Mouse (Mus musculus) midbrain, embryonic 10.5 days (tissue): ENCODE measurements at regions not wholly inside any gene's neighbourhood (a gene's known extent, or its start where the extent isn't known, plus 50 kb on each side); places are given as distances from the start of the nearest gene placed in this dataset.

Experiments
- DNase-seq: peaks from one replicate; pipeline ENCODE4 v3.0.0-alpha.2; 2017; ENCODE audit warnings: low spot score
- H3K27ac ChIP-seq: fragments of 300-500 bp; sonication (generic); replicated peaks from 2 replicates; pipeline ENCODE4 v1.5.1; 2016; ENCODE audit warnings: mild to moderate bottlenecking
- H3K27me3 ChIP-seq: fragments of 300-500 bp; sonication (generic); 2 replicates; pipeline ENCODE4 v1.6.1; 2016; ENCODE audit warnings: low read depth, mild to moderate bottlenecking; ENCODE audit not compliant: poor library complexity, severe bottlenecking
- H3K36me3 ChIP-seq: fragments of 300-500 bp; sonication (generic); 2 replicates; pipeline ENCODE4 v1.6.1; 2016; ENCODE audit warnings: mild to moderate bottlenecking, moderate library complexity
- H3K4me1 ChIP-seq: fragments of 300-500 bp; sonication (generic); 2 replicates; pipeline ENCODE4 v1.6.1; 2016
- H3K4me3 ChIP-seq: fragments of 300-500 bp; sonication (generic); 2 replicates; pipeline ENCODE4 v1.5.1; 2016; ENCODE audit warnings: mild to moderate bottlenecking, moderate library complexity
- H3K9me3 ChIP-seq: fragments of 300-500 bp; sonication (generic); replicated peaks from 2 replicates; pipeline ENCODE4 v1.6.1; 2016; ENCODE audit warnings: mild to moderate bottlenecking
- WGBS: fragments of 180-500 bp; shearing (Covaris S2); methylation state at CpG from one replicate; pipeline ENCODE4 v1.1.7; 2016; 5-methylcytosine and 5-hydroxymethylcytosine counted together

- Histone ChIP-seq H3K4me3 (no peak overlapping the region), H3K27me3 (no peaks in the 10 kb centered on the region)
- WGBS, result 93% methylated on average over 2 of the region's 2 CpGs
These were observed 86.8 kb upstream of the Tsc22d2 start for GRCm38 (mm10) chr3:58327721-58328120.

GRCm38 (mm10) chr3:58330186-58330585 lies 84.3 kb upstream of the Tsc22d2 start:
- H3K27me3 ChIP-seq, result no peaks in the 10 kb centered on the region
- H3K9me3 ChIP-seq, result no peaks in the 10 kb centered on the region
- DNase-seq, result no peak
- 90% methylated on average over 2 of the region's 2 CpGs for WGBS
- no peaks in the 10 kb centered on the region for H3K36me3 ChIP-seq
- H3K4me1 ChIP-seq, result peaks cover 23% of the 10 kb centered on the region
- H3K27ac ChIP-seq, result no peak overlapping the region
- no peak overlapping the region for H3K4me3 ChIP-seq

More at GRCm38 (mm10) chr3:58327721-58328120, 86.8 kb upstream of the Tsc22d2 start:
- DNase-seq, result no peak
- no peaks in the 10 kb centered on the region for H3K9me3 ChIP-seq
- H3K27ac ChIP-seq, result no peak overlapping the region
- no peaks in the 10 kb centered on the region for H3K36me3 ChIP-seq
- H3K4me1 ChIP-seq, result no peaks in the 10 kb centered on the region

- H3K9me3 ChIP-seq, result no peaks in the 10 kb centered on the region
These were observed 80.5 kb upstream of the Tsc22d2 start for GRCm38 (mm10) chr3:58333997-58334396.

GRCm38 (mm10) chr3:58335277-58335676 lies 79.2 kb upstream of the Tsc22d2 start:
- WGBS, result 74% methylated on average over 6 of the region's 6 CpGs
- H3K4me3 ChIP-seq, result no peak overlapping the region
- no peak overlapping the region for H3K27ac ChIP-seq
- no peaks in the 10 kb centered on the region for H3K9me3 ChIP-seq
- no peaks in the 10 kb centered on the region for H3K27me3 ChIP-seq
- DNase-seq, result no peak
- H3K36me3 ChIP-seq, result no peaks in the 10 kb centered on the region
- peaks cover 38% of the 10 kb centered on the region for H3K4me1 ChIP-seq

More at GRCm38 (mm10) chr3:58333997-58334396, 80.5 kb upstream of the Tsc22d2 start:
- WGBS, result 66% methylated on average over 7 of the region's 7 CpGs
- no peak overlapping the region for H3K27ac ChIP-seq
- no peak overlapping the region for H3K4me3 ChIP-seq
- H3K27me3 ChIP-seq, result no peaks in the 10 kb centered on the region
- DNase-seq, result no peak
- peaks cover 38% of the 10 kb centered on the region for H3K4me1 ChIP-seq
- H3K36me3 ChIP-seq, result no peaks in the 10 kb centered on the region

GRCm38 (mm10) chr3:58336135-58336534 lies 78.4 kb upstream of the Tsc22d2 start:
- no peak for DNase-seq
- H3K36me3 ChIP-seq, result no peaks in the 10 kb centered on the region
- peaks cover 38% of the 10 kb centered on the region for H3K4me1 ChIP-seq
- no peak overlapping the region for H3K4me3 ChIP-seq
- H3K9me3 ChIP-seq, result no peaks in the 10 kb centered on the region
- peak overlapping the region; percentile 57; the same call in 1 of the 2 replicates for H3K27ac ChIP-seq
- H3K27me3 ChIP-seq, result no peaks in the 10 kb centered on the region
- WGBS, result 57% methylated on average over 5 of the region's 5 CpGs

- DNase-seq, result no peak
- no peak overlapping the region for H3K4me3 ChIP-seq
- 94% methylated on average over 6 of the region's 6 CpGs for WGBS
- no peaks in the 10 kb centered on the region for H3K9me3 ChIP-seq
- H3K36me3 ChIP-seq, result no peaks in the 10 kb centered on the region
- no peak overlapping the region for H3K27ac ChIP-seq
- H3K4me1 ChIP-seq, result peaks cover 38% of the 10 kb centered on the region
- H3K27me3 ChIP-seq, result no peaks in the 10 kb centered on the region
These were observed 77.9 kb upstream of the Tsc22d2 start for GRCm38 (mm10) chr3:58336590-58336989.

GRCm38 (mm10) chr3:58338976-58339375 lies 75.5 kb upstream of the Tsc22d2 start:
- Histone ChIP-seq H3K27me3 (no peaks in the 10 kb centered on the region), H3K27ac (no peak overlapping the region), H3K36me3 (no peaks in the 10 kb centered on the region), H3K4me3 (no peak overlapping the region), H3K9me3 (no peaks in the 10 kb centered on the region), H3K4me1 (peaks cover 27% of the 10 kb centered on the region)
- no peak for DNase-seq
- WGBS, result 86% methylated on average over 7 of the region's 7 CpGs

- no peaks in the 10 kb centered on the region for H3K27me3 ChIP-seq
- no peaks in the 10 kb centered on the region for H3K4me1 ChIP-seq
- H3K4me3 ChIP-seq, result no peak overlapping the region
- no peaks in the 10 kb centered on the region for H3K36me3 ChIP-seq
- H3K9me3 ChIP-seq, result no peaks in the 10 kb centered on the region
- 84% methylated on average over 1 of the region's 1 CpGs for WGBS
- no peak overlapping the region for H3K27ac ChIP-seq
- no peak for DNase-seq
These were observed 72.4 kb upstream of the Tsc22d2 start for GRCm38 (mm10) chr3:58342096-58342495.

- no peaks in the 10 kb centered on the region for H3K36me3 ChIP-seq
- no peaks in the 10 kb centered on the region for H3K4me1 ChIP-seq
- H3K27ac ChIP-seq, result no peak overlapping the region
- H3K9me3 ChIP-seq, result no peaks in the 10 kb centered on the region
- DNase-seq, result no peak
- WGBS, result 92% methylated on average over 4 of the region's 4 CpGs
- no peaks in the 10 kb centered on the region for H3K27me3 ChIP-seq
- H3K4me3 ChIP-seq, result no peak overlapping the region
These were observed 52.0 kb upstream of the Tsc22d2 start for GRCm38 (mm10) chr3:58362563-58362962.

GRCm38 (mm10) chr3:58364526-58364925 lies 50.0 kb upstream of the Tsc22d2 start:
- H3K27ac ChIP-seq, result no peak overlapping the region
- H3K27me3 ChIP-seq, result no peaks in the 10 kb centered on the region
- no peak overlapping the region for H3K4me3 ChIP-seq
- 73% methylated on average over 3 of the region's 3 CpGs for WGBS
- no peaks in the 10 kb centered on the region for H3K9me3 ChIP-seq
- H3K4me1 ChIP-seq, result no peaks in the 10 kb centered on the region
- no peak for DNase-seq
- no peaks in the 10 kb centered on the region for H3K36me3 ChIP-seq
